Mouse (Mus musculus): ENCODE measurements at regions not wholly inside any gene's neighbourhood (a gene's known extent, or its start where the extent isn't known, plus 50 kb on each side); places are given as distances from the start of the nearest gene placed in this dataset.

GRCm38 (mm10) chr2:115512891-115513290 lies 68.6 kb upstream of the BC052040 start:
- TF ChIP-seq POLR2A (IDR thresholded peaks at IDR 0.05; ENCODE audit: control insufficient read depth, extremely low read depth, insufficient read depth, low read length, poor library complexity) (no peak), CTCF (IDR thresholded peaks at IDR 0.05; ENCODE audit: borderline replicate concordance, control insufficient read depth, extremely low read depth, insufficient read depth, low read length, poor library complexity) (no peak)

Data from thymus, adult 2 months (tissue).